Mouse (Mus musculus) thymus, postnatal 14 days (tissue): ENCODE data around the gene Inka2.

Experiments used
- DNase-seq: peaks from one replicate; pipeline ENCODE4 v3.0.0; 2021

Gene Inka2

GRCm38 (mm10) chr3:105704031-105705008, at the start of gene Inka2:
Gene Inka2 (plus strand): TSS chr3:105704599.
- DNase-seq: peak; percentile 87

DNA sequence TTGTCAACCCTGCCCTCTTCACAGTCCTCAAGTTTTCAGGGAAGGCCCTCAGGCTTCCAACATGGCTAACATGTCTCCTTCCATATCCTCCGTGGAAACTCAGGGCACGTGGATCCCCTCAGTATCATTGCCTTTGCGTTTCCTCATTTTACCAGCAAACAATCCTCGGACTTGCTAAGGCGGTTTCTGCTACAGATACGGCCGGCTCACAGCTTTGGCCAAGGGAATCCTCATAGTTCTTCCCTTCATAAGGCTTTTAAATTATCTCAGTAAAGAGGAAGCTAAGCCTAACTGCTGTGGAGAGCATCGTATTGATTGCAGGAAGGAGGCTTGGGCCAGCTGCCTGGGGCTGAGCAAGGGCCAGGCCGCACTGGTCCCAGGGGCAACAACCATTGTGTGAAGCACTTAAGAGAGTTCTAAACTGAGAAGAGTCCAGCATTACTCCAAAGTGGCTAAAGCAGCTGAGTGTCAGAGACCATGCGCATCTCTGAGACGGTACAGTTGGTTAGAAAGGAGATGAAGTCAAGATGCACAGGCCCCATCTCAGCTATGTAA, 49.3 kb upstream of the Inka2 start:
- DNase-seq: no peak

- no peak for DNase-seq
Measured at GRCm38 (mm10) chr3:105660530-105660929, 43.9 kb upstream of the Inka2 start.

DNA sequence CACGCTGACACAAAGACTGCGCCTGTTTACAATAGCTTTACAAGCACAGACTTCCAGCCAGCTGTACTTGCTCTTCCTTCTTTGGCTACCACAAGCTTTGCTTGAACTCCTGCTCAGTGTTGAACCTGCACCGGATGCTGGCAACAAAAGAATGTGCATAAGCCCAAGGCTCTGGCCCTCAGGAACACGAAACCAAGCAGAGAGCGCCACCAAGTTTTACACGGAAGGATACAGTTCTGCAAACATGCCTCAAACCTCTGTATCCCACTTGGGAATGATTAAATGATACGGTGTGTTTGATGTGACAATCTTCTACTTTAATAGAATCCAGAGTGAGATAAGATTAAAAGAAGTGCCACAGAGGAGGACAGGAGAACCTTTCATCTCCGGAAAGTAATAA, 41.4 kb upstream of the Inka2 start:
- peak; percentile 19 for DNase-seq

GRCm38 (mm10) chr3:105665105-105665765, 39.2 kb upstream of the Inka2 start:
- DNase-seq: no peak

GRCm38 (mm10) chr3:105666996-105667523, 37.3 kb upstream of the Inka2 start:
- DNase-seq: no peak

DNA sequence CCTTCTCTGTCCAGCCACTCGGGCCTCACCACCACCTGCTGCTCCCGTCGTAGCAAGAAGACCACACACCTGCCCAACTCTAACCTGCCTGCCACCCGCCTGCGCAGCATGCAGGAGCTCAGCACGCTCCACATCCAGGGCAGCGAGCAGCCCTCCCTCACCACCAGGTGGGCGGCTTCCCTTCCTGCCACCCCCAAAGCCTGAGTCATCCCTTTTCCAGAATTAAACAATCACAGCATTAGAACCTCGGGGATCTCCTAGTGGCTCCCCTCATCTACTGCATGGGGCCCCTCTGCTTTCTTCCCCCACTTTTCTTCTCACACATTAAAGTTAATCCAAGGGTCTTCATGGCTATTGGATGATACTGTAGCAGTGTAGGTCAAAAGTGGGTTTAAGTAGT, 36.2 kb upstream of the Inka2 start:
- DNase-seq: no peak

DNA sequence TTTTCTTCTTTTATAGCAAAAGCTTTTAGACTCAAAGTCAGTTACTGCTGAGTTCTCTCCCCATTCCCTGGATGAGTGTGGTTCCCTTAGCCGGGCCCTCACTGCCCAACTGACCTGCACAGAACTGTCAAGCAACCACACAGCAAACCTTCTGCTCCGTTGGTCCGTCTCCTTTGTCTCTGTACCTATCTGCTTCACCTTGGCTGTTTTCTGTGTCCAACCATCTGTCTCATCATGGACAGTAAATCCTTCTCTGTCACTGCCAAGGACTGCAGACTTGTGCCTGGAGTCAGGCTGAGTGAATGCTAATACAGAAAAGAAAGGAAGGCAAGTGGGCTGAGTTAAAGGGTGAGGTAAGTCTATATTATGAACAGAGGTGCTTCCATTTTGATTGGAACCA, 34.6 kb upstream of the Inka2 start:
- DNase-seq: no peak

DNA sequence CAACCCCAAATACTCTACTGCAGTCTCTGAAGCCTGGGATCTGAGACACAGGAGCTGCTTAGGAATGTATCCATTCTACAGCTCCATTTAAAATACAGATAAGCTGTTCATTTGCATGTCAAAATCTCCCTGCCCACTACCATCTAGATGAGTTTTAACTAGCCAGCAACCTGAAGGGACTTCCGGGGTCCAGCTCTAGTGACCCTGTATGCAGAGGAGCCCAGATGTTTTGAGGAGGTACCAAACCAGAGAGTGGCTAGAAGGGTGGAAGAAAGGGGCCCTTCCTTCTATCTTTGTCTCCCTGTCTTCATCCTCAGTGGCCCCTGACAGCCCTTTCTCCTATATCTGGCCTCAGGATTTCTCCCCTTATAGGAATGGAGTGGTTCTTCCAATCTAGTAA, 33.6 kb upstream of the Inka2 start:
- no peak for DNase-seq

GRCm38 (mm10) chr3:105674595-105675218, 29.7 kb upstream of the Inka2 start:
- DNase-seq: peak; percentile 78

GRCm38 (mm10) chr3:105675932-105676331, 28.5 kb upstream of the Inka2 start:
- DNase-seq: no peak

DNA sequence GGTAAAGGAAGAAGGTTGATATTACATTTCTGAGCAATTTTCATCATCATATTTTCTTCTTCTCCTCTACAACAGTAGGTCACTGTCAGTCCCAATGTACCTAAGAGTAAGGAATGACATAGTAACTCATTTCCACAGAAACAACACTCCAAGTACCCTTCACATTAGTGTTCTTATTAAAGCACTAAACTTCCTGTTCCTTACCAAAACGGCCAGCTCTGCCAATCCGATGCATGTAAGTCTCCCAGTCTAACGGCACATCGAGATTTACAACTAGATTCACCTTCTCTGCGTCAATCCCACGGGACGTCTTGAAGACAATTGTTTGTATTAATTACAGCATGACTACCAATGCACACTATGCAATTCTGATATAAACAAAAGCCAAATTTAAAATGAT, 24.1 kb upstream of the Inka2 start:
- no peak for DNase-seq

GRCm38 (mm10) chr3:105686394-105687323, 17.7 kb upstream of the Inka2 start:
- DNase-seq: no peak

GRCm38 (mm10) chr3:105687324-105688060, 16.9 kb upstream of the Inka2 start, which contains the start of gene Ddx20:
Gene Ddx20 (minus strand): TSS chr3:105687574.
- DNase-seq: peak; percentile 95

DNA sequence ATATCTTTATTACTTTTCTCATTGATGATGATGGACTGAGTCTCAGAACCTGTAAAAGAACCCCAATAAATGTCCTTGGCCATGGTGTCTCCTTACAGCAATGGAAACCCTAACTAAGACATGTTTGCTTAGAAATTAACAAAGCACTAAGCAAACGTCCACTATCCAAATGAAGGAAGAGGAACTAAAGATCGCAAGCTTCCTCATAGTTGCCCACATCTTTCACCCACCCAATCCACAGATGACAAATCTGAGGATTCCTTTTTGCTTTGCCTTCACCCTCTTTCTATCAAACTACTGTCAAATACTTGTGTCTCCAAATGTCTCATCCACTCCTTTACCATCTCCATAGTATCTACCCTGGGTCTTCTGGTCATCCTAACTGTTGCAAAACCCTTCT, 15.9 kb upstream of the Inka2 start:
- DNase-seq: no peak

GRCm38 (mm10) chr3:105693327-105694080, 10.9 kb upstream of the Inka2 start:
- DNase-seq: no peak

DNA sequence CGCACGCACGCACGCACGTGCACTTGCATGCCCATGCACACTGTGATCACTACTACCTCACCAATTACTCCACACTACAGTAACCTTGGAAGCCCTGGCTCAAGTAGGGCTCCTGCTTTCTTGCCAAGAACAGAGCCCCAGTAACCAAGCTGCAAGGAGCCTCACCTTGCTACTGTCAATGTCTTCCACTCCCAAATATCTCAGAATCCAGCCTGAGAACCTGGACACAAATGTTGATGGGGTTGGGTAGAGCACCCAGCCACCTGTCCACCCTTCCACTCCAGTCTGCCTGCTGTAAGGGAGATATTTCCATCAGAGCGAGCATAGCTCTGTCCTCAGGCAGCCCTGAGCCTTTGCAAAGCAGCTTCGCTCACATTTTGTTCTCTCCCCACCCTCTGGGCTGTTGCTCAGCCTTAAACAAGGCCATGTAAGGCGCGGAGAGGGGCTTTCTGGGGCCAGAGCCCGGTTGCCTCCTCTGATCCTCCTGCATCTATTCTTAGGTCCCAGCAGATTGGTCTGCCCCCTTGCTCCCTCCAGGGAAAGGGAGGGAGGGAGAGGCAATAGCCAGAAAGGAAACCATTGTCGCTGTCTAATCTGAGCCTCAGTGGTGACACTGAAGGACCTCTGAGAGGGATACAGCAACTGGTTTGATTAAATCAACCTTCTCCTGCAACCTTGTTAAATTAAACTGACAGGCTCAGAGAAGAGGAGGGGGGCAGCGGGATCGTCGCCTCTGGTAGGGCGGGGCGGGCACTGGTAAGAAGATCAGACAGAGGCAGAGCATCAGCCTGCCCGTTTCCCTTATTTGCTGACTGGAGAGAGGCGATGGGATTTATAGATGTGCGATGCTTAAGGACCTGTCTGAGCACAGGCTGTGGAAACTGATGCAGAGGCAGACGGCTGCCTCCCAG, 8.7 kb upstream of the Inka2 start:
- no peak for DNase-seq

DNA sequence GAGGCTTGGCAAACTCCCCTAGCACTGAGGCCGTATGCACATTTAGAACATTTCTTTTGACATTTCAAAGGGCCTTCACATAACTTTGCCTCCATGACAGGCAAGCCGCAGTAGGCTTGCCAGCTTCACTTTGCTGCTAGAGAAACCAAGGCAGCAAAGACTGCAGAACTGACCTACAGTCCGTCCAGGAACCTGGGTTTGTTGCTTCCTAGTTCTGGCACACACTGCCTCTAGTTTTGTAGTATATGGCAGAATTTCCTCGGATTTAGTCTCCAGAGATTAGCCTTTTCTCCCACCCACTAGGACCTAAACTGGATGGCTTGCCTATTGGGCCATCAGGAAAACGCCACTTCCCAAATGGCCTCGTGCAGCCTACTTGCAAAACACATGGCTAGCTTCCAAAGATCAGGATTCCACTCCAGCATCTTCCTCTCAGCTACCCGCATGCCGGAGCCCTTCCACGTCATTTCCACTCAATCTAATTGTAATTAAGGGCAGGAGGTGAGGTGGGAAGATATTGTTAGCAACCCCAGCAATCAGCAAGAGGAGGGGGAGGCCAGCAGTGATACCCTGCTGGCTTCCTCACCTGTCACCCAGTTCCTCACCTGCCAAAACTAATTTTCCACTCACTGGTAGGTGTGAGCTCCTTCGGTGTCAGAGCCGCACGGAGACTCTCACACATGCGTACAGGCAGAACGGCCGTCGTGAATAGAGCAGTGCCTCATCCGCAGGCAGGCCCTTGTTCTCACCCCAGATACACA, 7.8 kb upstream of the Inka2 start:
- no peak for DNase-seq

- no peak for DNase-seq
Measured at GRCm38 (mm10) chr3:105697148-105697441, 7.3 kb upstream of the Inka2 start.
